Mouse (Mus musculus): ENCODE measurements around the gene Actl10.

Actl10 gene

DNA sequence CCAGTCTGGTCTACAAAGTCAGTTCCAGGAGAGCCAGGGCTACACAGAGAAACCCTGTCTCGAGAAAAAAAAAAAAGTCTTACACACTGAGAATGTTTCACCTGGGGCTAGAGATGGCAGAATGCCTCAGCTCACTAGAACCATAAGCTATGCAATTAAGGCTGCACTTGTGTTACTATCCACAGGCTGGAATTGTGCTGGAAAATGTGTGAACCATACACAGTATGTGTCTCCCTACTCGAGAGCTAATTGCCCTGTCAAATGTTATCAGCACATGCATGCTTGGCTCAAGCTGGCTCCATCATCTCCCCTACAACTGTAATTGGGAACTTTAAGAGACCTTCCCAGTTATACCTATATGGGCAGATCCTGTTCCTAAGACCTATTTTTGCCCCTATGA, 639 bp upstream of the Actl10 start:
- no peak for DNase-seq (ENCODE audit: low spot score in 2 of 2)

DNA sequence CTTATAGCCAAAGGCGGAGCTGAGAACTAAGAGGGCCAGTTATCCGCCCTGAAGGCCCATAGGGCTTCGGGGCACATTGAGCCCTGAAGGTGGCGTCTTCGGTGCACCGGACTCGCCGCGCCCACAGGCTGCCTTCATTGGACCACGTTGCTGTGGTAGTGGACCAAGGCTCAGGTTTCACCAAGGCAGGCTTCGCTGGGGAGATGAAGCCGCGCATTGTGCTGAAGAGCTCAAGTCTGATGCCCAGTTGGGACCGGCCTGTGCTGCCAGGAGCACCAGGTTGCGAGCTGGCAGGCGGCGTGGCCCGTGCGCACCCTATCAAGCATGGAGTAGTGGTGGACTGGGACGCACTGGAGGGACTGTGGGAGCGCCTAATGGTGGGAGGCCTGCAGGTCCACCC, 351 bp downstream of the Actl10 start:
- DNase-seq (ENCODE audit: low spot score in 2 of 2), result no peak

DNA sequence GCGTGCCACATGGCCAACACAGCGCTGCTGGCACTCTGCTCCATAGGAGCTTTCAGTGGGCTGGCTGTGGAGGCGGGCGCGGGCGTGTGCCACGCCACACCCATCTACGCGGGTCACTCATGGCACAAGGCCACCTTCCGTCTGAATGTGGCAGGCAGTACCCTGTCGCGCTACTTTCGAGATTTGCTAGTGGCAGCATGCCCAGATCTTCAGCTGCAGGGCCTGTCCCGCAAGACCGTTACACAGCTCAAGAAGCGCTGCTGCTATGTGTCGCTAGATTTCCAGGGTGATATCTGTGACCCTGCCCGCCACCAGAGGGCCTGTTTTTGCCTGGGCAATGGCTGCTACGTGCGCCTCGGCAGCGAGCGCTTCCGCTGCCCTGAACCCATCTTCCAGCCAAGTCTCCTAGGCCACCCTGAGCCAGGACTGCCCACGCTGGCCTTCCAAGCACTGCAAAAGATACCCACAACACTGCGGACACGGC, 890 bp downstream of the Actl10 start:
- DNase-seq (ENCODE audit: low spot score in 2 of 2), result peak; percentile 41 to 69

DNA sequence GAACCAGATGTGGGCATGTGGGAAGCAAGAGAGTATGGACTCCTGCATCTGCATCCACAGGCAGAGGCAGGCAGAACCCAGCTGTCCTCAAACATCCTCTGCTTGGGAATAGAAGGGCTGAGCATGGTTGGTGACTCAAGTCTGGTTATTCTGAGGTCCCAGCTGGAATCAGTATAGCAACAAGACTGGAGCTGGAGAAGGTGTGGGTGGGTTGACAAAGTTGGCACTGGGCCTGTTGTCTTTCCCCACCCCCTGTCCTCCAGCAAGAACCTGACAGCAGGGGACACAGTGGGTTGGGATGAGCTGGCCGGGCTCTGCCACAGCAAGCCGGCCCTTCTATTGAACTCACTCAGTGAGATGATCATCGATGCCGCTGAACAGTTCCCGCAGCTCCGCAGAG, 3.7 kb downstream of the Actl10 start:
- peak; percentile 68 to 76 for DNase-seq (ENCODE audit: low spot score in 2 of 2)

DNA sequence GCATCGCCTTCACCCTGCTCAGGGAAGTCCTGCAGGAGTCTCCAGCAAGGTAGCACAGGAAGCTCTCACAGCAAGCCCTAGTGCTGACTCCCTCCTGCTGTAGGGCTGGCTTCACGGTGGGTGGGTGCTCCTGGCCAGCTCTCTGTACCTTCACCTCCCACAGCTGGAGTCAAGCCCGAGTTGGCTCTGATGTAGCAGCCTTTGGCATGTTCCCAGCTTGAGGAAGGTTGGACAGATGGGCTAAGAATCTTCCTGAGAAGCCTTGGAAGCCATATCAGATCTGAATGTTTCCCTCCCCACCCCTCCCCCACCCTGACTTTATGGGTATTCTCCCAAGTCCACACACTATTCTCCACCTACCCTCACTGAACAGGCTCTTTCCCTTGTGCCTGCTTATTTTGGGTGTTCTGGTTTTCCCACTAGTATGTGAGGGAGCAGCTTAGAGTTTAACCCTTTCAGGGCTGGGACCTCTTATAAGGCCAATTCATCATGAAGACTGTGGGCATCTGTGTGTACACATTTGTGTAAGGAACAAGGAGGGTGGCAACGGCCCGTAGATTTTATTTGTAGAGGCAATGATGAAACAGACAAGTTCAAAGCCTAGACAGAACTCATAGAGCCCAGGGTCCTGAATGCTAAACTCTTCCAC, 5.7 kb downstream of the Actl10 start:
- DNase-seq (ENCODE audit: low spot score in 2 of 2), result no peak

DNA sequence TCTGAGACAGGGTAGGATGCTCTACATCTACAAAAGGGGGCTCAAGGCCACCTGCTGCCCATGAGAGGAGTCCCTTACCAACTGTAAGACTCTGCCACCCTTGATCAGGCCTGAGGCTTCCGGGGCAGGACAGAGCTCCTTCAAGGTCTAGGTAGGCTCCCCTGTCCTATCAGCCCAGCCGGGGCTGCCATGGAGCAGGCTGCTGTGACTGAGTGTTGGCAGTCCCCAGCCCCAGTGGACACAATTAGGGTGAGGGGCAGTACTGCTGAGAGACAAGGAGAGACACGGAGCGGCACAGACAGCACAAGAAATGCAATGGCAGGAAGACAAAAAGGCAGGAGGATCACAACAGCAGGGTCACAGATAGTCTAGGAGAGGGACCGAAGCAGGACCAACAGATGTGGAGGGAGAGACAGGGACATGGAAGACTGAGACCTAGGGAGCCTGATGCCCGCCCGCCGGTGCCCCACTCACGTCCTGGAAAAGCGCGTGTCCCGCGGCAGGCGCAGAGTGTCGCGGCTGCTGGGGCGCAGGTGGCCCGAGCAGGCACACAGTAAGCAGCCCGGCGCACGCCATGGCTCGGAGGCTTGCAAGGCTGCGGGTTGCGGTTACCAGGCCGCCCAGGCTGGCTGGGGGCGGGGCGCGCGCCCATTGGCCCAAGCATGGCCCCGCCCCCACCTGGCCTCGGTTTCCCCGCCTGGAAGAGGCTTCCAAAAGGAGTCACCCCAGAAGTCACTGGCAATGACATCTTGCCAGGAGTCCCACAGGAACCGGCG, 6.9 kb downstream of the Actl10 start, which contains the start of gene Necab3:
Necab3 (minus strand) TSS at position 627 of the 776 bp plus-strand sequence.
- peak; percentile 64 to 75 for DNase-seq (ENCODE audit: low spot score in 2 of 2)

DNA sequence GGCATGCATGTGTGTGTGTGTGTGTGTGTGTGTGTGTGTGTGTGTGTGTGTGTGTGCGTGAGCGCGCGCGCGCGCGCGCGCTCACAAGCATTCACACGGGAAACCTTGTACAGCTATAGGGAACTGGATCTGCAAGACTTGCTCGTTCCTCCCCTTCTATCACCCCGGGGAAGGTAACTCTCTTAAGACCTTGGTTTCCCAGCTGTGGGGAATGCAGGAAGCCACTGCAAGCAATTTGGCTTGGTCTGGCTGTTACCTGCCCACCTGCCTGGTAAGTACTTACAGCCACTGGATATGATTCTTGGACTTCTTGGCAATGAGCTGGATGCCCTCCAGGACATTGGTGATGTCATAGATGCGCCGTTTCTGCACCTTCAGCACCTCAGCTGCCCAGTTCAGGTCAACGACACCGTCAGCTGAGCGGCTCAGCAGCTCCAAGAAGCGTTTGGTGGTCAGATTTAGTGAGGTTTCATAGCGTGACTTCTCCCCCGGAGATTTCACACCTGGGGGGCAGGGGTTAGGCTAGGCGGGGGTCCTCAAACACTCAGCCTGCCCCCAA, 12.1 kb downstream of the Actl10 start:
- no peak for DNase-seq (ENCODE audit: low spot score in 2 of 2)

DNA sequence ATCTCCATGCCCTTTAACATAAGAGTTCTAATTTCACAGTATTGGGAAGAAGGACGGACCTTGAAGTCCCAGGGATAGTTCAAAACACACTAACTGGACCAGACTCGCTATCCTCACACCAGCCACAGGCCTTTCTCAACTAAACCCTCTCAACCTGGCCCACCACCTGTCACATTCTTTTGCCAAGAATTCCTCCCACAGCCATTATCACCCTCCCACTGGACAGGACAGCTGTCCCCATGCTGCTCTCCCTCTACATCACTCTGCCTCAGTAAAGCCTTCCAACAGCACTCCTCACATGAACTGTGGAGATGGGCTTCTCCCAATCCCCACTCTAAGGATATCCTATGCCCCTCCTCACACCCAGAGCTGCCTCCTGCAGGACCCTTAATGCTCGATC, 14.0 kb downstream of the Actl10 start:
- peak in 1 of 2 experiments; percentile 53 for DNase-seq (ENCODE audit: low spot score in 2 of 2)

DNA sequence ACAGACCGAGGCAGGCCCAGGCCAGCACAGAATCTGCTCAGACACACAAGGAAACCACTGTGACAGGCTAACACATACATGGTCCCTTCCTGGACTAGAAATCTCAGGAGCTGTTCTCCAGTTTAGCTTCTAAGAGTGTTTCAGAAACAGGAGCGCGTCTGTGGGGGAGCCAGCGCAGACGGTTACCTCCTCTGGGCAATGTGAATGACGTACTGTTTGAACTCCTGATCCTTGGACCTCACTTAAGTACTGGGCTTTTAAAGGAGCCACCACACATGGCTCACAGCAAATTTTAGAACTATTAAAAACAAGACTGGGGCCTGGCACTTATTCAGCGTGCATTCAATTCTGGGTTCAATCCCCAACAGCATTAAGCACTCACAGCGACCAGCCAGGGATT, 15.1 kb downstream of the Actl10 start:
- DNase-seq (ENCODE audit: low spot score in 2 of 2), result no peak

DNA sequence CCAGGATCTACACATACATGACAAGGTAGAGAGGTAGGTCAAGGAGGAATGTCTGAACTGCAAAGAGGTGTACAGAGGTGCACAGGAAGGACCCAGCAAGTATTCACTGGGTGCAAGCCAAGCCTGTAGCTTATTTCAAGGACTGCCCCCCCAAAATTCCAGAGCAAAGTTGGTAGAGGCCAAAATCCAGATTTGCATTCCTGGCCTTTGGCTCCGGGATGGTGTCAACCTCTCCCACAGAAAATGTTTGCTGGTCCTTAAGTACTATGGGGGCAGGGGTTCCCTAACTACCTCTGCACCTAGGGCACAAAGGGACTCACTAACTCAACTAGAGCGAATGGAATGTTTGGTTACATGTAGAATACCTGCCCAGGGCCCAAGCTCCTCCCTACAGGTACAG, 16.2 kb downstream of the Actl10 start:
- DNase-seq (ENCODE audit: low spot score in 2 of 2), result no peak

DNA sequence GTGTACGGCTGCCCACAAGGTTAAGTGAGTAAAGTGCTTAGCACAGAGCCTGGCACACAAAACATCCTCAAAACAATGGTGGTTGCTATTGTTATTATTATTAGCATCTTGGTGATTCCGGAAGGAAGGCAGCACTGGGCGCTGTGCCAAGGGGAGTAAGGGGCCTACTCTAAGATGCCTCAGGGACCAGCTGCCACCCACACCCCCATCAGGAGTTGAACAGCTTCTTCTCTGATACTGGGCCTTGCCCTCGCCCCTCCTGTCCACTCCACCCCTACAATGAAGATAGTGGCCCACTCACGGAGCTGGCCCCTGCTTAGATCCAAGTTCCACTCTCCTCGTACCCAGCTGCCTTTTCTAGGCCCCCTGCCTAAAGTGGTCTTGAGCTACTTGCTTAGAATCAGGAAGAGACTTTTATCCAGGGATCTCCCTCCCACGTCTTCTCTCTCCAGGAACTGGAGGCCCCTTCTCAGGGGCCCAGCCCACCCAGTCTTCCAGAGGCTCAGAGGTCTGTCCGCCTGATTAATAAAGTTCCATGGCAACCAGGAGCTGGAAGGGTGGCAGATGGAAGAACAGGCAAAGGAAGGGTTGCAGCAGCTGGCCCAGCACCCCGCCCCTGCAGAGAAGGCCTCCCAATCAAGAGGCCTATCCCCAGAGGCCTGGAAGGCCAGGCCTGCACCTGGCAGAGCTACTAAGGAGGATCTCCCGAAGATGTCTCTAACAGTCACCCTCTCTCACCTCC, 16.9 kb downstream of the Actl10 start:
- no peak for DNase-seq (ENCODE audit: low spot score in 2 of 2)

DNA sequence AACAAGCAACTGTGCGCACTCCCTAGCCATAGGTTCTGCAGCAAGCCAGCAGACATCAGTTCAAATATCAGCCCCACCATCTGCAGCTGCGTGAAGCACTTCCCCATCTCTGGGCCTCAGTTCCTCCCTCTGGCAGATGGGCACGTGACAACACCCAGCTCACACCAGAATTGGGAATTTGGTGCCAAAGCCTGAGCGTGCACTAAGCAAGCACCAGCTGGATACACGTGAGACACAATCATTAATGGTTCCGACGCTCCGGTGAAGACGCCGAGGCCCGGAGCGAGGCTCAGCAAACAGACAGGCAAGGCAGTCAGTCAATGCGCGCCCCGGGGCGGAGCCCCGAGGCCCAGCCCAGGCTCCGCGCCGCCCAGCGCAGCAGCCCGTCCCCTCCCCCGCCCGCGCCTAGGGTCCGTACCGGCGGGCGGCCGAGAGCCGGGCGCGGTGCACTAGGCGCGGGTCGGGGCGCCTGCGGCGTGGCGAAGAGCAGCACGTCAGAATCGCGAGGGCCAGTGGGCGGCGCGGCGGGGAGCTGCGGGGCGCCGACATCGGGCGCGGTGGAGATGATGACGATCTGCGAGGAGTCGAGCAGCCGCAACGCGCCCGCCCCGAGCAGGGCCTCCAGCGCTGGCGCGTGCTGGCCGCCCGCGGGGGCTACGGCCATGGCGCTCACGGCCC, 17.6 kb downstream of the Actl10 start:
- DNase-seq (ENCODE audit: low spot score in 2 of 2), result peak in 1 of 2 experiments; percentile 39

DNA sequence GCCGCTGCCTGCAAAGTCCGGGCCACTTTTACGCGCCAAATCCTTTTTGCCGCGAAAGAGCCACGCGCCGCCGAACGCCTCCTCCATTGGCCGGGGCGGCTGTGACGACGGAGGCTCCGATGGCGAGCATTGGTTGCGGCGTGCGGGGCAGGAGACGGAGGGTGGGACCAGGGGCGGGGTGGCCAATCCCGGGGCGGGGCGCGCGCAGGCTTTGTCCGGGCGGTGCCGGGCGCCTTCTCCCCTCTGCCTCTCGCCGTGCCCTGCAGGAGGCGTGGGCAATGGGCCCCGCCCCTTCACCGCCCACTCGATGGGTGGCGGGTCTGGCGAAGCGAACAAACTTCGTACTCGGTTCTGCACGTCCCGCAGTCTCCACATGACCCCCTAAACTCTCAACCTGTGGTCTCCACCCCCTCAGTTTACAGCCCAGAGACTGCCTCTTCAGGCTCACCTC, 18.3 kb downstream of the Actl10 start, which contains the start of gene E2f1:
E2f1 (minus strand) TSS at position 57 of the 451 bp plus-strand sequence.
- peak; percentile 91 to 93 for DNase-seq (ENCODE audit: low spot score in 2 of 2)

DNA sequence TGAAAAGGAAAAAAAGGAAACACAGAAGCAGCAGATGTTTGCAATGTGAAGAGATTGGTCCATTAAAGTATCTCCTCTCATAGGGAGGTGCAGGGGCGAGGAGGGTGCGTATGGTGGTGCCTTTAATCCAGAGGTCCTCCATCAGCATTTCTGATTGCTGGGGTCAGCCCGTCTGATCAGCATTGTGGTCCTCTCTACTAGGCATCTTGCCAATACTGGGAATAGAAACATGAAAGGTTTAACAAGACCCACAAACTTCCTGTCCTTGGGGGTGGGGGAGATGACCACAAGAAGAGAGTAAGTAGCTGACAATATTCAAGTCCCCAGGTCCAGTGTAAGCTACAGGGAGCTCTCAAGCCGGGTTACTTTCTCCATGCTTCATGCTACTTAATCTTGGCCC, 19.1 kb downstream of the Actl10 start:
- DNase-seq (ENCODE audit: low spot score in 2 of 2), result no peak

DNA sequence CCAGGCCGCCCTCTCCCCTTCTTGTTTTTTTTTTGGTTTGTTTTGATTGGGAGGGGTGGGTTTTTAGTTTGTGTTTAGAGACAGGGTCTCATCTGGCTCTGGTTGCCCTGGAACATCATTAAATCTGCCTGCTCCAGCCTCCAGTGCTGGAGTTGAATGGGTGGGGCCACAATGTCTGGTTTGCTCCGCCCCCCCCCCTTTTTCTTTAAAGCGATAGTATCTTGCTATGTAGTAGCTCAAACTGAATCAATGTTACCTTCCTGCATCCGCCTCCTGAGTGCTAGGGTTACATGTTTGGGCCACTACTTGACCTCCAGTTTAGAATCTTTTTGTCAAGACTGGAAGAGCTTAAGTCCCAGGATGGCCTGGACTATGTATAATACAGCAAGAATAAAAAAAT, 19.7 kb downstream of the Actl10 start:
- DNase-seq (ENCODE audit: low spot score in 2 of 2), result no peak

DNA sequence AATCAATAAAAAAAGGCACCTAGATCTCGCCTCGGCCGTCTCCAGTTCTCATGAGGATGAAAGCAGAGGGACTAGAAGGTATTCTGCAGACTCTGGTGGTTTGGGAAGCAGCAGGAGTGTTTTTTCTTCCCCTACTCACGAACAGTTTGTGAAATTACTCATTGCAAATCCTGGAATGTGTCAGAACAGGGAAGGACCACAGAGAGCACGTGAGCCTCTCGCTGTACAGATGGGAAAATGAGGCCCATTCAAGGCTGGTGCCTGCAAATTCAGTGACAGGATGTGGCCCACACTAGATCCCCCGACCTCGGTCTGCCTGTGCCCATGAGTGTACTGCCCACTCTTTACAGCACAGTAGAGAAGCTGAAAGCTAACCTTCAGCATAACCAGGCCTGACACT, 20.4 kb downstream of the Actl10 start:
- no peak for DNase-seq (ENCODE audit: low spot score in 2 of 2)

DNA sequence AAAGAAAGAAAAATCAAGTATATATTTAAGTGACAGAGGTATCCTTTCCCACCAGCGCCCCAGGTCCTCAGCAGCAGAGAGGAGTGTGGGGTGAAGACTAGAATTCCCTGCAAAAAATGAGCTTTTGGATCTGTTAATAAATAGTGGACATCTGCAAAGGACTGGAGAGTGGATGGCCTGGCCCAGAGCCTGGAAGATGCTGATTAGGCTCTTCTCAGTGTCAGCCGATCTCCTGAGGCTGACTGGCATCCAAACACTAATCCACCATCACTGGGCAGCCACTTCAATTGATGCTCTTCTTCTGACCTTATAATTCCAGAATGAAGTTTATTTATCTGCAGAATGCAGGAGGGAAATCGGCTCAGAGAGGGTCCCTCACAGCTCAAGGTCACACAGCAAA, 21.4 kb downstream of the Actl10 start:
- DNase-seq (ENCODE audit: low spot score in 2 of 2), result no peak

DNA sequence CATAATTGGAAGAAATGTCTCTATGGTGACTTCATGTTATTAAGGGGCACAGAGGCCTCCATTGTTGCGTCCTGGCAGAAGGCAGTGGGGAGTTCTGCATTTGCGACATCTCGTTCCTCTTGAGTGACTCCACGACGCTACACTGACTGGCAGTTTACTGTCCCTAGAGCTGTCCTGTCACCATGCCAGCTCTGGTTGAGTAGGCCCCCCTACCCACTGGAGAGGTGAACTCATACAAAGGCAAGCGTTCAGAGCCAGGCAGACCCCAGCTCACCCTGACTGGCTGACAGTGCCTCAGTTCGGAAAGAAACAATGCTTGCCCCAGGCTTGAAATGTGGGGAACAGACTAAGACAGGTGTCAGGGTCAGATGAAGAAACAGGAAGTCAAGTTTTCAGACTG, 22.7 kb downstream of the Actl10 start:
- DNase-seq (ENCODE audit: low spot score in 2 of 2), result no peak

DNA sequence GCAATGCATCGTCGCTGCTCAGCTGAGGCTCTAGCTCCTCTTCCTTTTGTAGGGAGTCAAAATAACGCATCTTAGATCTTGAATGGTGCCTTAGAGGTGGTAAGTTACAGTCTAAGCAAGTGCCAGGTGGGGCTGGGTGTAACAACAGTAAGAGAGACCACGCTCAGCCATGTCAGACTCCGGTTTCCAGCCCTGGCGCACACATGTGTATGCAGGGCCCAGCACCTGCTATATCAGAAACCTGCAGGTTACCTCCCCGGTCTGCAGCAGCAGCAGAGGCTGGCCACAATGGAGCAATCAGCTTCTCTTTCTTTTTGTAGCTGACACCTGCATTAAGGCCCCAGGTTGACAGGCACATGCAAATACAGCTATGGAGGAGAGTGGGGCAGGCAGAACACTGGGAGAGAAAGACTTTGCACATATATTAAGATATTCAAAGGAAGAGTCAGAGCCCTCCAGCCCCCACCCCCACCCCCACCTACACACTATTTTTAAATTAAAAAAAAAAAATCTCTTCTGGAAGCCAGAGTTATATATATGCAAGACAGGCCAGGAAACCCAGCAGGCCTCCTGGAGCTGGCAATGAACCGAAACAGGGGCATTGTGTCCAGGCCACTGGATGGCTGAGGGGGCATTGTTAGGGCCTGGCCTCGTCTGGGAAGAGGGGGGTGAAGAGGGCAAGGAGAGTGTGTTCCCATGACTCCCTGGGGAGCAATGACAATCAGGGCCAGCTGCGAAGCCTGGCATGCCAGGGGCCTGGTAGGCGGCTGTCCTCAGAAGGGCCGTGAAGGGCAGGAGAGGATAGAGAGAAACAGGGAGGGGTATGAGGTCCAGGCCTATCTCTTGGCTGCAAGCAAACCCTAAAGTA, 25.5 kb downstream of the Actl10 start:
- DNase-seq (ENCODE audit: low spot score in 2 of 2), result no peak

DNA sequence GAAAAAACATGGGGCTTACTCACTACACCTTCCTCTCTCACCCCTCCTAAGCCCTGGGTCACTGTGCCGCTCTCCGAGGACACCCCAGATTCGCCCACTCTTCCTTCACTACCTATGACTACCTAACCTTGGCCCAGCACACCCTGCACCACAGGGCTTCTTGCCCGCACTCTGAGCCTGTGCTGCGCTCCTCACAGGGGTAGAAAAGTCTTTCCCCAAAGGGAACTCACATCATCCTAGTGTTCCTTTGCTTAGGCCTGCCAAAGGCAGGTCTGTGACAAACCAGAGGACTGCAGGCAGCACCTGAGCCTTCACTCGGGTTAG, 26.1 kb downstream of the Actl10 start:
- DNase-seq (ENCODE audit: low spot score in 2 of 2), result no peak

DNA sequence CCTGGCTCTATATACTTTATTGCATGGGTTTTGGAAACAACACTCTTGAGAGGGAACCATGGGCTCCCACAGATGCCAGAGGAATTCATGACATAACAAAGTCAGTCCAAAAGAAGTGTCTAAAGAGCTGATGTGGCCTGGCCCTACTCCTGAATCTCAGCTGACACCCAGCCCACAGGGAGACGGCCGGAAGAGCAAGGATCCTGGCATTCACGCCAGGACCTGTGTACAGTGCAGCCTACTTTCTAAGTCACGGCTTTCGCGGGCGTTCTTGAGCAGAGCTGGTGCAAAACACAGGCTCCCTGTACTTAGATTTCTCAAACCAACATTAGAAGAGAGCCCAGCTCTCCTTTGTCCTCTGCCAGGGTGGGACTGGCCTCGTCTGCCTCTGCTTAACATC, 29.0 kb downstream of the Actl10 start:
- DNase-seq (ENCODE audit: low spot score in 2 of 2), result no peak

Measured in right cerebral cortex, adult 2 months (tissue).